Mouse (Mus musculus) CD4-positive, CD25-positive, alpha-beta regulatory T cell, adult 4 months (primary cell): ENCODE results near the gene Slc22a13. TPM values are rescaled to one million over a fixed set of nuclear protein-coding genes. Genes with fewer than 3 reads are reported as not detected.

Source experiments
- polyA plus RNA-seq, 2 experiments: library from polyadenylated mRNA; unstranded; fragments of 100-300 nt; shearing (Covaris generic); gene quantifications; one replicate each; pipeline ENCODE4 v1.2.1; 2017

Gene Slc22a13
- polyA plus RNA-seq, 2 experiments from 2014 or later: not detected

Other genes with a start within 250 kb of the Slc22a13 start
- 10 to 100 TPM; 19.6 to 28.1 TPM for gene Vill, start 156.3 kb downstream of the Slc22a13 start, polyA plus RNA-seq
- 1 to 10 TPM; 1.2 to 3.5 TPM for gene Plcd1, start 115.6 kb downstream of the Slc22a13 start, polyA plus RNA-seq
- not detected for gene Dlec1, start 106.6 kb downstream of the Slc22a13 start, polyA plus RNA-seq
- gene Acaa1b, start 52.0 kb downstream of the Slc22a13 start, polyA plus RNA-seq: not detected
- not detected for gene Gm47289, start 49.9 kb downstream of the Slc22a13 start, polyA plus RNA-seq
- 1 to 10 TPM; 7.6 to 8.0 TPM for gene Oxsr1, start 113.3 kb upstream of the Slc22a13 start, polyA plus RNA-seq
- gene Acaa1a, start 130.6 kb upstream of the Slc22a13 start, polyA plus RNA-seq: 10 to 100 TPM; 38.7 to 55.1 TPM
- gene Myd88, start 132.3 kb upstream of the Slc22a13 start, polyA plus RNA-seq: 10 to 100 TPM; 63.4 to 74.5 TPM
- gene Xylb, start 148.3 kb upstream of the Slc22a13 start, polyA plus RNA-seq: under 1 TPM; 0.48 to 0.54 TPM
- gene Slc22a14, start 156.5 kb upstream of the Slc22a13 start, polyA plus RNA-seq: not detected
- gene Acvr2b, start 193.0 kb upstream of the Slc22a13 start, polyA plus RNA-seq: under 1 TPM in 1 of 2 experiments, not detected in 1; 0.46 TPM
- 10 to 100 TPM; 12.6 to 16.2 TPM for gene Exog, start 235.8 kb upstream of the Slc22a13 start, polyA plus RNA-seq